Mouse (Mus musculus) neural tube, embryonic 13.5 days (tissue): Measurements from ENCODE around the gene Gm20388. TPM values are rescaled to one million over a fixed set of nuclear protein-coding genes. Genes with fewer than 3 reads are reported as not detected.

Experiments used
- ATAC-seq: fragments of 200-750 bp; cut with Nextera tagmentation; 2 replicates; pipeline ENCODE4 v1.8.0; 2017; ENCODE audit warnings: low read depth, mild to moderate bottlenecking, moderate TSS enrichment, moderate library complexity
- H3K27ac ChIP-seq: fragments of 300-500 bp; sonication (generic); replicated peaks from 2 replicates; pipeline ENCODE4 v1.5.1; 2015; ENCODE audit warnings: moderate library complexity, mild to moderate bottlenecking, inconsistent platforms
- H3K27me3 ChIP-seq: fragments of 300-500 bp; sonication (generic); 2 replicates; pipeline ENCODE4 v1.6.1; 2015; ENCODE audit warnings: mild to moderate bottlenecking, inconsistent platforms
- H3K36me3 ChIP-seq: fragments of 300-500 bp; sonication (generic); 2 replicates; pipeline ENCODE4 v1.6.1; 2015; ENCODE audit warnings: mild to moderate bottlenecking, inconsistent platforms
- H3K4me1 ChIP-seq: fragments of 300-500 bp; sonication (generic); replicated peaks from 2 replicates; pipeline ENCODE4 v1.6.1; 2015; ENCODE audit warnings: inconsistent platforms
- H3K4me2 ChIP-seq: fragments of 300-500 bp; sonication (generic); 2 replicates; pipeline ENCODE4 v1.6.1; 2015; ENCODE audit warnings: inconsistent platforms, mild to moderate bottlenecking, moderate library complexity
- H3K4me3 ChIP-seq: fragments of 300-500 bp; sonication (generic); 2 replicates; pipeline ENCODE4 v1.5.1; 2015; ENCODE audit warnings: mild to moderate bottlenecking, inconsistent platforms
- H3K9ac ChIP-seq: fragments of 300-500 bp; sonication (generic); 2 replicates; pipeline ENCODE4 v1.6.1; 2015; ENCODE audit warnings: moderate library complexity, mild to moderate bottlenecking, inconsistent platforms
- H3K9me3 ChIP-seq: fragments of 300-500 bp; sonication (generic); 2 replicates; pipeline ENCODE4 v1.6.1; 2016; ENCODE audit warnings: inconsistent platforms
- WGBS: fragments of 180-500 bp; shearing (Covaris S2); methylation state at CpG from one replicate; pipeline ENCODE4 v1.1.7; 2015; 5-methylcytosine and 5-hydroxymethylcytosine counted together
- polyA plus RNA-seq: library from polyadenylated mRNA; unstranded; fragments of >200 nt; fragmentation: Nextera tagmentation; extraction: Ambion mirVana; gene quantifications from 2 replicates; pipeline ENCODE4 v1.2.1, GENCODE M21; 2015

The Gm20388 gene
- polyA plus RNA-seq, 1 experiment from 2014 or later, result 0.27 TPM

GRCm38 (mm10) chr8:120302941-120303675, 392.5 kb downstream of the Gm20388 start:
- H3K36me3 ChIP-seq, result no peaks in the 10 kb centered on the region
- peaks cover 68% of the 10 kb centered on the region for H3K4me1 ChIP-seq
- no peaks in the 10 kb centered on the region for H3K27me3 ChIP-seq
- no peaks in the 10 kb centered on the region for H3K9me3 ChIP-seq
- WGBS, result 63% methylated on average over 11 of the region's 11 CpGs
- no peak overlapping the region for H3K4me3 ChIP-seq
- peak overlapping the region; percentile 75 for H3K27ac ChIP-seq
- no peak overlapping the region for H3K4me2 ChIP-seq
- 0 out of 2 replicates have a peak overlapping the region, but pooled peaks have one; percentile 12 for H3K9ac ChIP-seq
- no peak for ATAC-seq

GRCm38 (mm10) chr8:120304097-120304496, 393.5 kb downstream of the Gm20388 start:
- H3K9ac ChIP-seq, result peak overlapping the region; percentile 23
- H3K4me1 ChIP-seq, result peaks cover 68% of the 10 kb centered on the region
- 15% methylated on average over 9 of the region's 9 CpGs for WGBS
- ATAC-seq, result no peak
- H3K4me2 ChIP-seq, result no peak overlapping the region
- no peaks in the 10 kb centered on the region for H3K9me3 ChIP-seq
- no peaks in the 10 kb centered on the region for H3K36me3 ChIP-seq
- H3K4me3 ChIP-seq, result no peak overlapping the region
- H3K27ac ChIP-seq, result peak overlapping the region; percentile 75
- no peaks in the 10 kb centered on the region for H3K27me3 ChIP-seq

GRCm38 (mm10) chr8:120305800-120306385, 395.3 kb downstream of the Gm20388 start:
- no peak for ATAC-seq
- 72% methylated on average over 10 of the region's 10 CpGs for WGBS

GRCm38 (mm10) chr8:120307103-120307502, 396.5 kb downstream of the Gm20388 start:
- peak; percentile 14 for ATAC-seq
- H3K4me1 ChIP-seq, result peaks cover 66% of the 10 kb centered on the region
- 0 out of 2 replicates have a peak, but pooled peaks cover 3% of the 10 kb centered on the region for H3K27me3 ChIP-seq
- H3K27ac ChIP-seq, result peak overlapping the region; percentile 73
- H3K9me3 ChIP-seq, result no peaks in the 10 kb centered on the region
- H3K4me2 ChIP-seq, result 0 out of 2 replicates have a peak overlapping the region, but pooled peaks have one; percentile 26
- no peaks in the 10 kb centered on the region for H3K36me3 ChIP-seq
- 3% methylated on average over 16 of the region's 16 CpGs for WGBS
- H3K4me3 ChIP-seq, result no peak overlapping the region
- peak overlapping the region; percentile 49 for H3K9ac ChIP-seq

More at GRCm38 (mm10) chr8:120305800-120306385, 395.3 kb downstream of the Gm20388 start:
- peaks cover 71% of the 10 kb centered on the region for H3K4me1 ChIP-seq
- H3K27me3 ChIP-seq, result 0 out of 2 replicates have a peak, but pooled peaks cover 3% of the 10 kb centered on the region
- no peaks in the 10 kb centered on the region for H3K36me3 ChIP-seq
- no peak overlapping the region for H3K4me2 ChIP-seq
- no peak overlapping the region for H3K9ac ChIP-seq
- no peaks in the 10 kb centered on the region for H3K9me3 ChIP-seq
- no peak overlapping the region for H3K4me3 ChIP-seq
- H3K27ac ChIP-seq, result no peak overlapping the region

- Histone ChIP-seq H3K4me1 (peaks cover 66% of the 10 kb centered on the region), H3K36me3 (no peaks in the 10 kb centered on the region), H3K27me3 (0 out of 2 replicates have a peak, but pooled peaks cover 3% of the 10 kb centered on the region), H3K4me2 (0 out of 2 replicates have a peak overlapping the region, but pooled peaks have one; percentile 26), H3K9me3 (no peaks in the 10 kb centered on the region), H3K9ac (peak overlapping the region; percentile 49), H3K4me3 (no peak overlapping the region), H3K27ac (peak overlapping the region; percentile 73)
- WGBS, result 39% methylated on average over 11 of the region's 11 CpGs
- ATAC-seq, result peak; percentile 17; the same call in 1 of the 2 replicates
Observed at GRCm38 (mm10) chr8:120307528-120307927, 396.9 kb downstream of the Gm20388 start.

GRCm38 (mm10) chr8:120308131-120308530, 397.5 kb downstream of the Gm20388 start:
- H3K4me2 ChIP-seq, result no peak overlapping the region
- H3K4me1 ChIP-seq, result peaks cover 63% of the 10 kb centered on the region
- H3K27me3 ChIP-seq, result 0 out of 2 replicates have a peak, but pooled peaks cover 3% of the 10 kb centered on the region
- ATAC-seq, result no peak
- peak overlapping the region; percentile 73 for H3K27ac ChIP-seq
- H3K36me3 ChIP-seq, result no peaks in the 10 kb centered on the region
- 35% methylated on average over 8 of the region's 8 CpGs for WGBS
- H3K9ac ChIP-seq, result peak overlapping the region; percentile 51
- H3K9me3 ChIP-seq, result no peaks in the 10 kb centered on the region
- H3K4me3 ChIP-seq, result no peak overlapping the region

GRCm38 (mm10) chr8:120308553-120308952, 397.9 kb downstream of the Gm20388 start:
- peak overlapping the region; percentile 73 for H3K27ac ChIP-seq
- no peaks in the 10 kb centered on the region for H3K9me3 ChIP-seq
- H3K27me3 ChIP-seq, result peaks cover 3% of the 10 kb centered on the region; the same call in 1 of the 2 replicates
- WGBS, result 41% methylated on average over 9 of the region's 9 CpGs
- H3K4me1 ChIP-seq, result peaks cover 58% of the 10 kb centered on the region
- peak overlapping the region; percentile 51 for H3K9ac ChIP-seq
- no peak overlapping the region for H3K4me2 ChIP-seq
- ATAC-seq, result no peak
- H3K36me3 ChIP-seq, result no peaks in the 10 kb centered on the region
- H3K4me3 ChIP-seq, result no peak overlapping the region

GRCm38 (mm10) chr8:120309326-120309725, 398.7 kb downstream of the Gm20388 start:
- Histone ChIP-seq H3K27ac (peak overlapping the region; percentile 73), H3K4me2 (no peak overlapping the region), H3K9ac (peak overlapping the region; percentile 22; the same call in 1 of the 2 replicates), H3K9me3 (no peaks in the 10 kb centered on the region), H3K27me3 (peaks cover 3% of the 10 kb centered on the region; the same call in 1 of the 2 replicates), H3K36me3 (no peaks in the 10 kb centered on the region), H3K4me3 (no peak overlapping the region), H3K4me1 (peaks cover 51% of the 10 kb centered on the region)
- 26% methylated on average over 18 of the region's 18 CpGs for WGBS
- ATAC-seq, result peak; percentile 33

GRCm38 (mm10) chr8:120310063-120310462, 399.4 kb downstream of the Gm20388 start:
- WGBS, result 37% methylated on average over 5 of the region's 5 CpGs
- Histone ChIP-seq H3K27ac (peak overlapping the region; percentile 73), H3K27me3 (peaks cover 3% of the 10 kb centered on the region; the same call in 1 of the 2 replicates), H3K36me3 (no peaks in the 10 kb centered on the region), H3K4me2 (no peak overlapping the region), H3K9me3 (no peaks in the 10 kb centered on the region), H3K4me3 (no peak overlapping the region), H3K9ac (0 out of 2 replicates have a peak overlapping the region, but pooled peaks have one; percentile 22), H3K4me1 (peaks cover 45% of the 10 kb centered on the region)
- no peak for ATAC-seq

- H3K4me3 ChIP-seq, result no peak overlapping the region
- ATAC-seq, result no peak
- H3K9me3 ChIP-seq, result no peaks in the 10 kb centered on the region
- H3K9ac ChIP-seq, result no peak overlapping the region
- H3K27ac ChIP-seq, result no peak overlapping the region
- 85% methylated on average over 4 of the region's 4 CpGs for whole genome bisulfite sequencing
- H3K27me3 ChIP-seq, result peaks cover 3% of the 10 kb centered on the region; the same call in 1 of the 2 replicates
- H3K4me1 ChIP-seq, result peaks cover 41% of the 10 kb centered on the region
- H3K4me2 ChIP-seq, result no peak overlapping the region
- no peaks in the 10 kb centered on the region for H3K36me3 ChIP-seq
Observed at GRCm38 (mm10) chr8:120312452-120312851, 401.8 kb downstream of the Gm20388 start.

GRCm38 (mm10) chr8:120313674-120314073, 403.0 kb downstream of the Gm20388 start:
- H3K27ac ChIP-seq, result no peak overlapping the region
- no peaks in the 10 kb centered on the region for H3K9me3 ChIP-seq
- H3K27me3 ChIP-seq, result peaks cover 3% of the 10 kb centered on the region; the same call in 1 of the 2 replicates
- WGBS, result 68% methylated on average over 3 of the region's 3 CpGs
- ATAC-seq, result no peak
- H3K36me3 ChIP-seq, result no peaks in the 10 kb centered on the region
- no peak overlapping the region for H3K9ac ChIP-seq
- no peak overlapping the region for H3K4me3 ChIP-seq
- H3K4me1 ChIP-seq, result peaks cover 41% of the 10 kb centered on the region
- no peak overlapping the region for H3K4me2 ChIP-seq

- H3K27me3 ChIP-seq, result peaks cover 3% of the 10 kb centered on the region; the same call in 1 of the 2 replicates
- peaks cover 36% of the 10 kb centered on the region for H3K4me1 ChIP-seq
- no peak overlapping the region for H3K4me2 ChIP-seq
- H3K9ac ChIP-seq, result no peak overlapping the region
- H3K36me3 ChIP-seq, result no peaks in the 10 kb centered on the region
- H3K4me3 ChIP-seq, result no peak overlapping the region
- no peak for ATAC-seq
- no peak overlapping the region for H3K27ac ChIP-seq
- WGBS, result 91% methylated on average over 5 of the region's 5 CpGs
- no peaks in the 10 kb centered on the region for H3K9me3 ChIP-seq
Observed at GRCm38 (mm10) chr8:120314932-120315331, 404.3 kb downstream of the Gm20388 start.
